Mouse (Mus musculus) neural tube, embryonic 14.5 days (tissue): Measurements from ENCODE around the gene Dcxr. TPM values are rescaled to one million over a fixed set of nuclear protein-coding genes. Genes with fewer than 3 reads are reported as not detected.

ENCODE experiments used
- ATAC-seq: fragments of 200-750 bp; cut with Nextera tagmentation; 2 replicates; pipeline ENCODE4 v1.8.0; 2017; ENCODE audit warnings: low read depth, mild to moderate bottlenecking, moderate TSS enrichment, moderate library complexity
- H3K27ac ChIP-seq: fragments of 300-500 bp; sonication (generic); 2 replicates; pipeline ENCODE4 v1.5.1; 2014; ENCODE audit warnings: low read depth, mild to moderate bottlenecking, control low read depth, low read length, moderate library complexity, mixed read lengths
- H3K27me3 ChIP-seq: fragments of 300-500 bp; sonication (generic); 2 replicates; pipeline ENCODE4 v1.6.1; 2014; ENCODE audit warnings: low read length; ENCODE audit not compliant: control insufficient read depth, insufficient read depth
- H3K36me3 ChIP-seq: fragments of 300-500 bp; sonication (generic); 2 replicates; pipeline ENCODE4 v1.6.1; 2014; ENCODE audit warnings: low read length, mixed read lengths; ENCODE audit not compliant: control insufficient read depth, insufficient read depth
- H3K4me1 ChIP-seq: fragments of 300-500 bp; sonication (generic); 2 replicates; pipeline ENCODE4 v1.6.1; 2014; ENCODE audit warnings: low read length; ENCODE audit not compliant: control insufficient read depth, insufficient read depth
- H3K4me2 ChIP-seq: fragments of 300-500 bp; sonication (generic); 2 replicates; pipeline ENCODE4 v1.6.1; 2014; ENCODE audit warnings: mild to moderate bottlenecking, low read depth, low read length, control low read depth
- H3K4me3 ChIP-seq: fragments of 300-500 bp; sonication (generic); 2 replicates; pipeline ENCODE4 v1.5.1; 2014; ENCODE audit warnings: low read depth, low read length, control low read depth, mixed read lengths
- H3K9ac ChIP-seq: fragments of 300-500 bp; sonication (generic); replicated peaks from 2 replicates; pipeline ENCODE4 v1.6.1; 2014; ENCODE audit warnings: low read depth, mild to moderate bottlenecking, control low read depth, low read length, mixed read lengths
- H3K9me3 ChIP-seq: fragments of 300-500 bp; sonication (generic); 2 replicates; pipeline ENCODE4 v1.6.1; 2016; ENCODE audit warnings: low read length; ENCODE audit not compliant: control insufficient read depth
- WGBS: fragments of 180-500 bp; shearing (Covaris S2); extraction: QIAGEN DNeasy Blood & Tissue Kit; methylation state at CpG from one replicate; pipeline ENCODE4 v1.1.7; 2014; 5-methylcytosine and 5-hydroxymethylcytosine counted together
- polyA plus RNA-seq: library from polyadenylated mRNA; unstranded; fragments of >200 nt; fragmentation: Nextera tagmentation; extraction: Ambion mirVana; gene quantifications from 2 replicates; pipeline ENCODE4 v1.2.1, GENCODE M21; 2014

The Dcxr gene
- polyA plus RNA-seq, 1 experiment from 2014 or later, result 10.5 TPM

DNA sequence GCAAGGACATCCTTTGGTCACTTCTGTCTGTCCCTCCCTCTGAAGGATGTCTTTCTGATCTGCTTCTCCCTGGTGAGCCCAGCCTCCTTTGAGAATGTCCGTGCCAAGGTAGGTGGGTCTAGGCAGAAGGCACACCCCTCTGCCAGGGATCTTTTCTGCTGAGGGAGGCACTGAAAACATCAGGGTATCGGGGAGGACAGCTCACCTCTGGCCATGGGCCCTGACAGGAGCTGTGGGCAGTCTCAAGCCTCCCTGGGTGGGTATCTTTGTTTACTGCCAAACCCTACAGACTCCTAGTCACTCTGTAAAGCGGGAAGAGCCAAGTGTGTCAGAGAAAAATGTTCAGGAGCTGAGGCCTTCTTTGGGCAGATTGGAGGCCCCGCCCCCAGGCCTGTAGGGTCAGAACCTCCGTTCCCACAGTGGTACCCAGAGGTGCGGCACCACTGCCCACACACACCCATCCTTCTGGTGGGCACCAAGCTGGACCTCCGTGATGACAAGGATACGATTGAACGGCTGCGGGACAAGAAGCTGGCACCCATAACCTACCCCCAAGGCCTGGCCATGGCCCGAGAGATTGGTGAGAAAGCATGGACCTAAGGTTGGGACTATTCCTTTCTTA is 4.2 kb downstream of the Dcxr start:
- H3K4me3 ChIP-seq, result 0 out of 2 replicates have a peak overlapping the region, but pooled peaks have one; percentile 4
- peaks cover 5% of the 10 kb centered on the region; the same call in 1 of the 2 replicates for H3K4me1 ChIP-seq
- peak overlapping the region; percentile 54 for H3K4me2 ChIP-seq
- H3K27me3 ChIP-seq, result no peaks in the 10 kb centered on the region
- H3K27ac ChIP-seq, result no peak overlapping the region
- H3K9ac ChIP-seq, result no peak overlapping the region
- no peaks in the 10 kb centered on the region for H3K9me3 ChIP-seq
- H3K36me3 ChIP-seq, result 0 out of 2 replicates have a peak, but pooled peaks cover 11% of the 10 kb centered on the region
- ATAC-seq, result no peak
- 91% methylated on average over 11 of the region's 11 CpGs for WGBS

DNA sequence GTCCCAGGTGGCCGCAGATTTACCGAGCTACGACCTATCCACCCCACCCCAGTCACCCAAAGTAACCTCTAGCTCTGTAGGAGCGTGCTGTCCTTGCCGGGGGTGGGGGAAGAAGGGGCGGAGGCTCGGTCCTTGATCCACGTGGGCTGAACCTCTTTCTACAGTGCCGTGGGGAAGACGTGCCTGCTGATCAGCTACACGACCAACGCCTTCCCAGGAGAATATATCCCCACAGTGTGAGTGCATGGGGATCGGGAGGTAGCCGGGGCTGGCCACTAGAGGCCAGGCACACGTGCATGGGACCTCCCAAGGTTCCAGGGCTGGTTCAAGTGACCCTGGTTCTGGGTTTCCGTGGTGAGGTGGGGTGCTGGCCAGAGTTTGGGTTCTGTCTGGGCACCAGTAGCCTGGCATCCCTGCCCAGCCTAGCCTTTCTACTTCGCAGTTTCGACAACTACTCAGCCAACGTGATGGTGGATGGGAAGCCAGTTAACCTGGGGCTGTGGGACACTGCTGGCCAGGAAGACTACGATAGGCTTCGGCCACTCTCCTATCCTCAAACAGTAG is 4.9 kb downstream of the Dcxr start:
- H3K9me3 ChIP-seq, result no peaks in the 10 kb centered on the region
- 18% methylated on average over 21 of the region's 21 CpGs for WGBS
- H3K36me3 ChIP-seq, result 0 out of 2 replicates have a peak, but pooled peaks cover 14% of the 10 kb centered on the region
- peaks cover 5% of the 10 kb centered on the region; the same call in 1 of the 2 replicates for H3K4me1 ChIP-seq
- H3K27me3 ChIP-seq, result no peaks in the 10 kb centered on the region
- H3K27ac ChIP-seq, result no peak overlapping the region
- H3K4me2 ChIP-seq, result peak overlapping the region; percentile 54
- peak; percentile 15; the same call in 1 of the 2 replicates for ATAC-seq
- H3K4me3 ChIP-seq, result peak overlapping the region; percentile 70
- H3K9ac ChIP-seq, result peak overlapping the region; percentile 93

DNA sequence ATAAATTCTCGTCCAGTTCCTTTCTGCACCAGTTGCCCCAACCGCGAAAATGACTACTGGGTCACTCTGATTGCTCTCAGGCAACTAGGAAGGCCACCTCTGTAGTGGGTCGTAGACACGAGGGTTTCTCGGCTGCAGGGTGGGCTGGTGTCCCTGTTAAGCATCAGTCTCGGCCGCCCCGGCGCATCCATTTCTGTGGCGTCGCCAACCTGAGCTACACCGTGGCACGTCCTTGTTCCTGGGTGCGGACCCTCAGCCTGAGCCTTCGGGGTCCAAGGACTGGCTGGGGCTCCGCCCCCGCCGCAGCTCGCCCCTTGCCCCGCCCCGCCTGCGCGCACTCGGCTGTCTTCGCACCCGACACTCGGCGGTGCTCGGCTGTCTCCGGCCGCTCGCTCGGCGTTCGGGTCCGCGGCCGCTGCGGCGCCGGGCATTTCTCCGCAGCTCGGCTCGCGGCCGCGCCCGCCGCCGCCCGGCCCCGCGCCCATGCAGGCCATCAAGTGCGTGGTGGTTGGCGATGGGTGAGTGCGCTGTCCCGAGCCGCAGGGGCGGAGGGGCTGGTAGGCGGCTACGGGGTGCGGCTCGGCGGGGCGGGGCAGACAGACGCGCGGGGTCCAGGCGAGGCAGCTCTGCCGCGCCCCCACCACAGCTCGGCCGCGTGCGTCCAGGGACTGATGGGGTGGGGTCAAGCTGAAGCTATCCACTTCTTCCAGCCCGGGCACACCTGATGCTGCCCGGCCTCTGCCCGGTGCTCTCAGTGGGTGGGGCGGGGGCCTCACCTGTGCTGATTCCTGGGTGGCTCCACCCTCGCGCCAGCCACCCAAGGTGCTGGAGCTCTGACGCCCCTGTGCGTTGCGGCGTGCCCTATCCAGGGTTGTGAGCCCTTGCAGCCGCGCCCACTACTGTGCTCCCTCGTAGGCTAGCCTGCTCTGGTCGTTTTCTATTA is 5.7 kb downstream of the Dcxr start, which contains the start of gene Rac3:
Gene Rac3, plus strand, starts transcription at position 347 of the 943 bp plus-strand sequence.
- H3K36me3 ChIP-seq, result 0 out of 2 replicates have a peak, but pooled peaks cover 14% of the 10 kb centered on the region
- 1% methylated on average over 60 of the region's 90 CpGs for WGBS
- H3K4me2 ChIP-seq, result peak within 1 kb of the TSS; percentile 54
- H3K9me3 ChIP-seq, result no peaks in the 10 kb centered on the region
- ATAC-seq, result peak; percentile 89
- H3K27ac ChIP-seq, result peak within 1 kb of the TSS; percentile 55
- H3K4me3 ChIP-seq, result peak within 1 kb of the TSS; percentile 70
- H3K4me1 ChIP-seq, result peaks cover 5% of the 10 kb centered on the region; the same call in 1 of the 2 replicates
- H3K27me3 ChIP-seq, result no peaks in the 10 kb centered on the region
- H3K9ac ChIP-seq, result peak within 1 kb of the TSS; percentile 93

DNA sequence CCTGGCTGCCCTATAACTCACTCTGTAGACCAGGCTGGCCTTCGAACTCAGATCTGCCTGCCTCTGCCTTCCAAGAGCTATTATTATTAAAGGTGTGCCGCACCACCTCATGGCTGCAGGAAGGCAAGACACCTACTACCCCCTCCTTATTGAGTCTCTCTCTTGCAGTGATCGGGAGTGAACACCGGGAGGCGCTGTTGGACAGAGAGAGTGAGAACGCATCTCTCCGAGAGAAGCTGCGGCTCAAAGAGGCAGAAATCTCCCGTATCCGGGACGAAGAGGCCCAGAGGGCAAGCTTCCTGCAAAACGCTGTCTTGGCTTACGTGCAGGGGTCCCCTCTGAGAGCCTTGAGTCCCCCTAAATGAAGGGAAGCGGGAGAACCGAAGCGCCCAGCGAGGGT is 6.6 kb downstream of the Dcxr start:
- peak; percentile 22; the same call in 1 of the 2 replicates for ATAC-seq
- Histone ChIP-seq H3K36me3 (peaks cover 14% of the 10 kb centered on the region; the same call in 1 of the 2 replicates), H3K27ac (0 out of 2 replicates have a peak overlapping the region, but pooled peaks have one; percentile 55), H3K4me3 (peak overlapping the region; percentile 70), H3K9me3 (no peaks in the 10 kb centered on the region), H3K27me3 (no peaks in the 10 kb centered on the region), H3K4me2 (peak overlapping the region; percentile 54), H3K4me1 (peaks cover 5% of the 10 kb centered on the region; the same call in 1 of the 2 replicates), H3K9ac (peak overlapping the region; percentile 93)
- WGBS, result 12% methylated on average over 17 of the region's 17 CpGs

DNA sequence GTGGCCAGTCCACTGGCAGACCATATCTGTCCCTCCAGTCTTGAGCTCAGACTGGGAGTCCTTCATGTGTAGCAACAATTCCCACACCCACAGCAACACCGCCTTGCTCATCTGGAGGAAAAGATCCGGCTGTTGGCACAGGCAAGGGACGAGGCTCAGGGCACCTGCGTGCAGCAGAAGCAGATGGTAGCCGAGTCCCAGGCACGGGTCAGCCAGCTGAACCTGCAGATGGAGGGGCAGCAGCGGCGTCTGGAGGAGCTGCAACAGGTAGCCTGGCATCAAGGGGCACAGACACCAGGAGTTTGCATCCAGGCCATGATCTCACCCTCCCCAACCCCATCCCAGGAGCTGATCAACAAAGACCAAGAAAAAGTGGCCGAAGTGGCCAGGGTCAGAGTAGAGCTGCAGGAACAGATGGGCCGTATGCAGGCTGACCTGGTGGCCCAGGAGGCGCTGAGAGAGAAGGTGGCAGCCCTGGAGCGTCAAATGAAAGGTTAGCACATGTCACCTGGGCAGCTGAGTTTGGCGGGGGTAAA is 7.2 kb downstream of the Dcxr start:
- peaks cover 6% of the 10 kb centered on the region for H3K4me1 ChIP-seq
- no peak for ATAC-seq
- H3K9me3 ChIP-seq, result no peaks in the 10 kb centered on the region
- H3K27me3 ChIP-seq, result no peaks in the 10 kb centered on the region
- H3K36me3 ChIP-seq, result peaks cover 14% of the 10 kb centered on the region; the same call in 1 of the 2 replicates
- no peak overlapping the region for H3K4me3 ChIP-seq
- no peak overlapping the region for H3K27ac ChIP-seq
- WGBS, result 88% methylated on average over 13 of the region's 13 CpGs
- H3K9ac ChIP-seq, result no peak overlapping the region
- H3K4me2 ChIP-seq, result 0 out of 2 replicates have a peak overlapping the region, but pooled peaks have one; percentile 54

DNA sequence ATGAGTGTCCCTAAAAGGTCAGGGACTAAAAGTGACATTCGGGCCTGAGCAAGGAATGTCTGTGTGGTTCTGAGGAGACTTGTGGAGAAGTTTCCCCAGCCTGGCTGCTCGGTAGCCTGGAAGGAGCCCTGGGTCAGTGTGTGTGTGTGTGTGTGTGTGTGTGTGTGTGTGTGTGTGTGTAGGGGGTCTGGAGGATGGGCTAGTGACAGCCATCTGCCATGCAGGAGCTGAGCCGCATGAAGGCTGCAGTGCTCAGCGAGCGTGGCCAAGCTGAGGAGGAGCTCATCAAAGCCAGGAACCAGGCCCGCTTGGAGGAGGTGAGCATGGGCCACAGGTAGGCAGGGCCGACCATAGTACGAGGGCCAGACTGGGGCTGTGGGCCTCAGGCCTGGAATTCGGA is 7.8 kb downstream of the Dcxr start:
- ATAC-seq, result no peak
- H3K36me3 ChIP-seq, result peaks cover 14% of the 10 kb centered on the region; the same call in 1 of the 2 replicates
- H3K9ac ChIP-seq, result no peak overlapping the region
- H3K4me1 ChIP-seq, result peaks cover 12% of the 10 kb centered on the region
- no peak overlapping the region for H3K4me2 ChIP-seq
- H3K27me3 ChIP-seq, result no peaks in the 10 kb centered on the region
- no peak overlapping the region for H3K4me3 ChIP-seq
- H3K27ac ChIP-seq, result no peak overlapping the region
- H3K9me3 ChIP-seq, result no peaks in the 10 kb centered on the region
- 91% methylated on average over 9 of the region's 9 CpGs for WGBS

DNA sequence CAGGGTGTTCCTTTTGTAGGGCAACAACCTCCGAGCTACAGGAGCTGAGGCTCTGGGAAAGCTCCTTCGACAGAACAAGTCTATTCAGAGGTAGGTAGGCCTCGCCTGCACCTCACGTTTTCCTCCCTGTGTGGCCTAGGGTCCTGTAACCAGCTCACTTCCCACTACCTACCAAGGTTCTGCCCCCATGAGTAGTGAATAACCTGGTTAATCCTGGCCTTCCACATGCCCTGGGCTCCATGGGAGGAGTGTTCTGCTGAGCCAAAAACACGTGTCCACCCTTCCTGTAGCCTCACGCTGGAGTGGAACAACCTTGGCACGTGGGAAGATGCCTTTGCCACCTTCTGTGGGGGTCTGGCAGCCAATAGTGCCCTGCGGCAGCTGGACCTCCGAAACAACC is 11.9 kb downstream of the Dcxr start:
- no peak overlapping the region for H3K9ac ChIP-seq
- no peaks in the 10 kb centered on the region for H3K9me3 ChIP-seq
- WGBS, result 94% methylated on average over 9 of the region's 9 CpGs
- H3K4me1 ChIP-seq, result peaks cover 18% of the 10 kb centered on the region
- H3K27me3 ChIP-seq, result no peaks in the 10 kb centered on the region
- no peak overlapping the region for H3K27ac ChIP-seq
- H3K36me3 ChIP-seq, result peaks cover 20% of the 10 kb centered on the region
- H3K4me2 ChIP-seq, result peak overlapping the region; percentile 96; the same call in 1 of the 2 replicates
- no peak overlapping the region for H3K4me3 ChIP-seq
- ATAC-seq, result no peak

DNA sequence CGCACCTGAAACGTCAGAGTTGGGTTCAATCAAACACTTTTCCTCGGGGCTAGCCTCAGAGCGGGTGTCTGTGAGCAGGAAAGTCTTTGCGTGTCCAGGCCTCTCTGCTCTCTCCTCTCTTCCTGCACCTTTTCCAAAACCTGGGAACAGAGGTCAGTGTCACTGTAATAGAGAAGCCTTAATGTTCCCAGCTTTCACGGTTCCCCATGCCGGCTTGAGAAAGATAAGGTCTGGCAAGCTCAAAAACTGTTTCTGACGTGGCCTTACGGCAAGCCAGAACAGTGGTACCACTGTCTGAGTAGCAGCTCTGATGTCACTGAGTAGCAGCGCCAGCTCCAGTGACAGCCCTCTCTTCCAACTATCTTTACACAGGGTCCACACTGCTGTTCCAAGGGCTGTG is 12.5 kb downstream of the Dcxr start:
- Histone ChIP-seq H3K4me3 (peak overlapping the region; percentile 51), H3K9ac (peak overlapping the region; percentile 59), H3K27ac (no peak overlapping the region), H3K36me3 (peaks cover 20% of the 10 kb centered on the region), H3K9me3 (no peaks in the 10 kb centered on the region), H3K27me3 (no peaks in the 10 kb centered on the region), H3K4me1 (peaks cover 18% of the 10 kb centered on the region), H3K4me2 (peak overlapping the region; percentile 96)
- ATAC-seq, result no peak
- 62% methylated on average over 10 of the region's 10 CpGs for WGBS
